Mouse (Mus musculus) CD8-positive naive resting alpha-beta T cell, adult 57 days (primary cell): ENCODE data around the gene Rdh7. TPM values are rescaled to one million over a fixed set of nuclear protein-coding genes. Genes with fewer than 3 reads are reported as not detected.

ENCODE experiments used
- total RNA-seq: library from RNA; stranded (reverse); gene quantifications from one replicate; pipeline ENCODE4 v1.2.4, GENCODE M21; 2023

The Rdh7 gene
- total RNA-seq, result not detected

GRCm38 (mm10) chr10:127888605-127889004 is at the start of gene Rdh7:
Gene Rdh7 (minus strand): TSS chr10:127888817.

GRCm38 (mm10) chr10:127898218-127898617 is 9.6 kb upstream of the Rdh7 start, which contains the start of gene Sdr9c7:
Gene Sdr9c7 (plus strand): TSS chr10:127898518.

GRCm38 (mm10) chr10:127866232-127866631 is 22.4 kb downstream of the Rdh7 start, which contains the start of gene Rdh16f2:
Gene Rdh16f2 (plus strand): TSS chr10:127866474.

GRCm38 (mm10) chr10:127849628-127850027 is 39.0 kb downstream of the Rdh7 start, which contains the start of gene Rdh19:
Gene Rdh19 (plus strand): TSS chr10:127849928.

Other genes with a start within 250 kb of the Rdh7 start
- 202 TPM for gene Stat6, start 245.8 kb downstream of the Rdh7 start, total RNA-seq
- 7.8 TPM for gene Nemp1, start 221.9 kb downstream of the Rdh7 start, total RNA-seq
- 42.3 TPM for gene Nab2, start 220.2 kb downstream of the Rdh7 start, total RNA-seq
- 0.43 TPM for gene Myo1a, start 183.6 kb downstream of the Rdh7 start, total RNA-seq
- gene Tac2, start 164.3 kb downstream of the Rdh7 start, total RNA-seq, result not detected
- gene Zbtb39, start 149.3 kb downstream of the Rdh7 start, total RNA-seq, result 11.4 TPM
- gene Gpr182, start 137.1 kb downstream of the Rdh7 start, total RNA-seq, result not detected
- 0.40 TPM for gene Rdh1, start 129.1 kb downstream of the Rdh7 start, total RNA-seq
- gene Rdh16f1, start 129.0 kb downstream of the Rdh7 start, total RNA-seq, result 0.49 TPM
- gene Rdh9, start 112.4 kb downstream of the Rdh7 start, total RNA-seq, result not detected
- gene Rdh16, start 87.7 kb downstream of the Rdh7 start, total RNA-seq, result not detected
- gene Rdh19, start 38.9 kb downstream of the Rdh7 start, total RNA-seq, result not detected
- not detected for gene Rdh16f2, start 22.3 kb downstream of the Rdh7 start, total RNA-seq
- gene Sdr9c7, start 9.7 kb upstream of the Rdh7 start, total RNA-seq, result not detected
- gene Hsd17b6, start 118.8 kb upstream of the Rdh7 start, total RNA-seq, result not detected
- 20.7 TPM for gene Prim1, start 126.4 kb upstream of the Rdh7 start, total RNA-seq
- 830 TPM for gene Naca, start 146.8 kb upstream of the Rdh7 start, total RNA-seq
- 118 TPM for gene Ptges3, start 170.1 kb upstream of the Rdh7 start, total RNA-seq
- gene Atp5b, start 194.5 kb upstream of the Rdh7 start, total RNA-seq, result 629 TPM
- 104 TPM for gene Baz2a, start 202.8 kb upstream of the Rdh7 start, total RNA-seq